Mouse (Mus musculus) embryonic facial prominence, embryonic 15.5 days (tissue): ENCODE measurements around the gene Olfr145. TPM values are rescaled to one million over a fixed set of nuclear protein-coding genes. Genes with fewer than 3 reads are reported as not detected.

Source experiments
- ATAC-seq: fragments of 200-750 bp; cut with Nextera tagmentation; 2 replicates; pipeline ENCODE4 v1.8.0; 2017; ENCODE audit warnings: low read depth, moderate TSS enrichment; ENCODE audit not compliant: insufficient number of reproducible peaks, low FRiP score, low TSS enrichment
- H3K27ac ChIP-seq: fragments of 300-500 bp; sonication (generic); replicated peaks from 2 replicates; pipeline ENCODE4 v1.5.1; 2015; ENCODE audit warnings: mild to moderate bottlenecking, inconsistent platforms
- H3K27me3 ChIP-seq: fragments of 300-500 bp; sonication (generic); 2 replicates; pipeline ENCODE4 v1.6.1; 2015; ENCODE audit warnings: inconsistent platforms
- H3K36me3 ChIP-seq: fragments of 300-500 bp; sonication (generic); 2 replicates; pipeline ENCODE4 v1.6.1; 2015; ENCODE audit warnings: mild to moderate bottlenecking, inconsistent platforms
- H3K4me1 ChIP-seq: fragments of 300-500 bp; sonication (generic); 2 replicates; pipeline ENCODE4 v1.6.1; 2015; ENCODE audit warnings: inconsistent platforms
- H3K4me2 ChIP-seq: fragments of 300-500 bp; sonication (generic); replicated peaks from 2 replicates; pipeline ENCODE4 v1.6.1; 2015; ENCODE audit warnings: mild to moderate bottlenecking, inconsistent platforms
- H3K4me3 ChIP-seq: fragments of 300-500 bp; sonication (generic); replicated peaks from 2 replicates; pipeline ENCODE4 v1.5.1; 2015; ENCODE audit warnings: mild to moderate bottlenecking, inconsistent platforms
- H3K9ac ChIP-seq: fragments of 300-500 bp; sonication (generic); 2 replicates; pipeline ENCODE4 v1.6.1; 2015; ENCODE audit warnings: inconsistent platforms
- H3K9me3 ChIP-seq: fragments of 300-500 bp; sonication (generic); replicated peaks from 2 replicates; pipeline ENCODE4 v1.6.1; 2016; ENCODE audit warnings: inconsistent platforms
- WGBS: fragments of 180-500 bp; shearing (Covaris S2); methylation state at CpG from one replicate; pipeline ENCODE4 v1.1.7; 2015; 5-methylcytosine and 5-hydroxymethylcytosine counted together
- polyA plus RNA-seq: library from polyadenylated mRNA; unstranded; fragments of >200 nt; fragmentation: Nextera tagmentation; extraction: Ambion mirVana; gene quantifications from 2 replicates; pipeline ENCODE4 v1.2.1, GENCODE M21; 2015

The Olfr145 gene
- polyA plus RNA-seq, 1 experiment from 2014 or later: 0.19 TPM

- no peaks in the 10 kb centered on the region for H3K4me1 ChIP-seq
- no peak overlapping the region for H3K27ac ChIP-seq
- no peaks in the 10 kb centered on the region for H3K36me3 ChIP-seq
- H3K9me3 ChIP-seq: no peaks in the 10 kb centered on the region
- 47% methylated on average over 2 of the region's 2 CpGs for WGBS
- no peaks in the 10 kb centered on the region for H3K27me3 ChIP-seq
- no peak for ATAC-seq
- no peak overlapping the region for H3K9ac ChIP-seq
- no peak overlapping the region for H3K4me3 ChIP-seq
- H3K4me2 ChIP-seq: no peak overlapping the region
These were observed 28.9 kb downstream of the Olfr145 start for GRCm38 (mm10) chr9:37925445-37925844.

GRCm38 (mm10) chr9:37926019-37927013 lies 29.8 kb downstream of the Olfr145 start:
- no peaks in the 10 kb centered on the region for H3K27me3 ChIP-seq
- no peaks in the 10 kb centered on the region for H3K4me1 ChIP-seq
- no peaks in the 10 kb centered on the region for H3K36me3 ChIP-seq
- H3K27ac ChIP-seq: no peak overlapping the region
- no peak overlapping the region for H3K9ac ChIP-seq
- H3K4me2 ChIP-seq: no peak overlapping the region
- H3K4me3 ChIP-seq: no peak overlapping the region
- WGBS: 41% methylated on average over 3 of the region's 3 CpGs
- H3K9me3 ChIP-seq: no peaks in the 10 kb centered on the region
- ATAC-seq: no peak

GRCm38 (mm10) chr9:37932519-37932918 lies 36.0 kb downstream of the Olfr145 start:
- H3K36me3 ChIP-seq: no peaks in the 10 kb centered on the region
- no peak for ATAC-seq
- no peak overlapping the region for H3K4me3 ChIP-seq
- WGBS: 7% methylated on average over 11 of the region's 11 CpGs
- no peaks in the 10 kb centered on the region for H3K27me3 ChIP-seq
- H3K9ac ChIP-seq: no peak overlapping the region
- no peak overlapping the region for H3K4me2 ChIP-seq
- H3K4me1 ChIP-seq: no peaks in the 10 kb centered on the region
- H3K27ac ChIP-seq: no peak overlapping the region
- H3K9me3 ChIP-seq: no peaks in the 10 kb centered on the region

GRCm38 (mm10) chr9:37934146-37934545 lies 37.6 kb downstream of the Olfr145 start:
- no peak for ATAC-seq
- Histone ChIP-seq H3K4me1 (no peaks in the 10 kb centered on the region), H3K27me3 (no peaks in the 10 kb centered on the region), H3K9ac (no peak overlapping the region), H3K4me2 (no peak overlapping the region), H3K9me3 (no peaks in the 10 kb centered on the region), H3K36me3 (no peaks in the 10 kb centered on the region), H3K4me3 (no peak overlapping the region), H3K27ac (no peak overlapping the region)

GRCm38 (mm10) chr9:37941167-37941566 lies 44.6 kb downstream of the Olfr145 start:
- no peak overlapping the region for H3K4me3 ChIP-seq
- no peaks in the 10 kb centered on the region for H3K27me3 ChIP-seq
- H3K4me1 ChIP-seq: no peaks in the 10 kb centered on the region
- H3K9ac ChIP-seq: no peak overlapping the region
- 84% methylated on average over 2 of the region's 2 CpGs for WGBS
- no peak overlapping the region for H3K27ac ChIP-seq
- no peaks in the 10 kb centered on the region for H3K9me3 ChIP-seq
- ATAC-seq: no peak
- no peaks in the 10 kb centered on the region for H3K36me3 ChIP-seq
- no peak overlapping the region for H3K4me2 ChIP-seq

Other genes with a start within 250 kb of the Olfr145 start
- gene Tbrg1, start 239.4 kb upstream of the Olfr145 start, polyA plus RNA-seq: 179 and 192 TPM in 2 replicates
- 38.1 TPM in 2 replicates for gene Panx3, start 227.5 kb upstream of the Olfr145 start, polyA plus RNA-seq
- 0.09 and 0.16 TPM in 2 replicates for gene Olfr160, start 180.5 kb upstream of the Olfr145 start, polyA plus RNA-seq
- 0.48 TPM in 1 of 2 replicates, not detected in the other for gene Olfr874, start 151.6 kb upstream of the Olfr145 start, polyA plus RNA-seq
- 0.79 TPM in 1 of 2 replicates, not detected in the other for gene Olfr875, start 124.9 kb upstream of the Olfr145 start, polyA plus RNA-seq
- gene Olfr876, start 93.7 kb upstream of the Olfr145 start, polyA plus RNA-seq: 0.04 and 0.05 TPM in 2 replicates
- gene Olfr877, start 42.5 kb upstream of the Olfr145 start, polyA plus RNA-seq: 0.22 and 0.28 TPM in 2 replicates
- 0.09 and 0.35 TPM in 2 replicates for gene Olfr878, start 21.1 kb downstream of the Olfr145 start, polyA plus RNA-seq
- gene Olfr881, start 95.1 kb downstream of the Olfr145 start, polyA plus RNA-seq: 0.11 TPM in 1 of 2 replicates, not detected in the other
- not detected in 2 replicates for gene Olfr883, start 129.1 kb downstream of the Olfr145 start, polyA plus RNA-seq
- gene Olfr884, start 149.8 kb downstream of the Olfr145 start, polyA plus RNA-seq: 0.33 TPM in 1 of 2 replicates, not detected in the other
- 0.23 TPM in 1 of 2 replicates, not detected in the other for gene Olfr885, start 164.6 kb downstream of the Olfr145 start, polyA plus RNA-seq
- not detected in 2 replicates for gene Olfr887, start 187.3 kb downstream of the Olfr145 start, polyA plus RNA-seq
- not detected in 2 replicates for gene Olfr888, start 211.4 kb downstream of the Olfr145 start, polyA plus RNA-seq
- 0.12 TPM in 2 replicates for gene Olfr889, start 218.5 kb downstream of the Olfr145 start, polyA plus RNA-seq
- gene Olfr890, start 245.8 kb downstream of the Olfr145 start, polyA plus RNA-seq: 0.05 TPM in 1 of 2 replicates, not detected in the other